Mouse (Mus musculus): ENCODE measurements around the gene Cnot6l.

DNA sequence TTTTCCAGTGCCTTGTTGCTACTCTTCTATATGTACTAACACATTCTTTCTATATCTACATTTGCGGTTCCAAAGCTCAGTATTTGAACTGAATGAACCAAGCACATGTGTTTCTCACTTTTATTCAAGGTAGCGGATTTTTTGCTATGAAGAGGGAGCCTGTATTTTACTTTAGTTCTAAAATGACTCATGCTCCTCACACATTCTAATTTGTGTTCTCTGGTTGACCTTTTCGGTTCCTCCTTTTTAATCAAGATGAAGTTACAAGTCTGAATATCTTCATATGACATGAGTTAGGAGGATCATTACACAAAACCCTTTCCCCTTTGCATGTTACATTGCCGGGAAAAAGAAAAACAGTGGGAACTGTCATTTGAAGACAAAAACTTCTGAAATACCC lies 7.8 kb upstream of the Cnot6l start:
- TF ChIP-seq CTCF (IDR thresholded peaks at IDR 0.05) (no peak), EP300 (IDR thresholded peaks at IDR 0.05) (no peak)

Measured in lung, postnatal 0 days (tissue).